Mouse (Mus musculus): ENCODE results near the gene Ninj2. TPM values are rescaled to one million over a fixed set of nuclear protein-coding genes. Genes with fewer than 3 reads are reported as not detected.

Gene Ninj2
- polyA plus RNA-seq, 1 experiment from 2014 or later, result not detected

DNA sequence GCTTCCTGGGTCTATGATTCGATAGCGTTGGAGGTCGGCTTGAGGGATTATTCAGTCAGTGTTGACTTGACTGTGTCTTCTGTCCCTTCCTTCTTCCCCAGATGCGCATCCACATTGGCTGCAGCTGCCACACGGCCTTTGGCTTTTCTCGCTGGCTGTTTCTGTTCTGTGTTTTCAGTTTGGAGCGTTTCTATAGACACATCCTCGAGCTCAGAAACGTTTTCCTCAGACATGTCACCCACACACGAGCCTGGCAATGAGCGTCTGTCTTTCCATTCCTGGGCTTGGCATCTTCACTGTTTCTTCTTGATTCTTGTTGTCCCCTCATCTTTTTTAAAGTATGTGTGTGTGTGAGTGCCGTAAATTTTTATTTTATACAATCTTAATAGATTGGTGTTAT is 8.1 kb downstream of the Ninj2 start:
- no peak overlapping the region for H3K4me3 ChIP-seq (ENCODE audit: low read depth, low read length)
- H3K4me2 ChIP-seq (ENCODE audit: low read depth, low read length, severe bottlenecking), result no peak overlapping the region
- no peak for DNase-seq (ENCODE audit: low spot score)
- 85% methylated on average over 12 of the region's 12 CpGs for WGBS
- no peak for ATAC-seq (replicated peaks; ENCODE audit: low FRiP score)
- no peaks in the 10 kb centered on the region for H3K9me3 ChIP-seq (ENCODE audit: control insufficient read depth, low read length)
- no peak overlapping the region for H3K9ac ChIP-seq (ENCODE audit: low read length)
- no peak overlapping the region for H3K27ac ChIP-seq (ENCODE audit: low read depth, low read length)
- H3K36me3 ChIP-seq (ENCODE audit: control insufficient read depth, insufficient read depth, low read length), result no peaks in the 10 kb centered on the region
- H3K4me1 ChIP-seq (replicated peaks; ENCODE audit: control insufficient read depth, insufficient read depth, low read length), result no peaks in the 10 kb centered on the region
- no peaks in the 10 kb centered on the region for H3K27me3 ChIP-seq (ENCODE audit: control insufficient read depth, insufficient read depth, low read length)

DNA sequence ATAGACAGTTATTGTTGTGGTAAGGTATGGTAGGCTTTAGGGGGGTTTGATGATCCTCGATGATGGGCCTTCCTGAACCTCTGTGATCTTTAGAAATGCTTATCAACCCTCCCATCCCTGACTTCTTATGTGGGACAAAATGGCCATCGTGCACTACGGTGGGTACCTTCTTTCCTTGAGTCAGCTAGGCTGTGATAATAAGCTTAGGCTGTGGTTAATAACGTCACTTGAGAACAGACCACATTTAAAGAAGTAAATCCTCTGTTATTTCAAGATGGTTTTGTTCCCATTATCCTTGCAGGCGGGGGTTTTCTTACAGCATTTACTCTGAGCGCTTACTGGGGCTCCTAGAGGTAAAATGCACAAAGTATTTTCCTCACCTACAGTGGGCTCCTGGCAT is 8.8 kb downstream of the Ninj2 start:
- Histone ChIP-seq H3K4me3 (ENCODE audit: low read depth, low read length) (no peak overlapping the region), H3K36me3 (ENCODE audit: control insufficient read depth, insufficient read depth, low read length) (no peaks in the 10 kb centered on the region), H3K9ac (ENCODE audit: low read length) (no peak overlapping the region), H3K9me3 (ENCODE audit: control insufficient read depth, low read length) (no peaks in the 10 kb centered on the region), H3K27me3 (ENCODE audit: control insufficient read depth, insufficient read depth, low read length) (no peaks in the 10 kb centered on the region), H3K27ac (ENCODE audit: low read depth, low read length) (no peak overlapping the region), H3K4me2 (ENCODE audit: low read depth, low read length, severe bottlenecking) (no peak overlapping the region), H3K4me1 (replicated peaks; ENCODE audit: control insufficient read depth, insufficient read depth, low read length) (no peaks in the 10 kb centered on the region)
- ATAC-seq (replicated peaks; ENCODE audit: low FRiP score) (no peak), DNase-seq (ENCODE audit: low spot score) (no peak)
- WGBS, result 83% methylated on average over 6 of the region's 6 CpGs

DNA sequence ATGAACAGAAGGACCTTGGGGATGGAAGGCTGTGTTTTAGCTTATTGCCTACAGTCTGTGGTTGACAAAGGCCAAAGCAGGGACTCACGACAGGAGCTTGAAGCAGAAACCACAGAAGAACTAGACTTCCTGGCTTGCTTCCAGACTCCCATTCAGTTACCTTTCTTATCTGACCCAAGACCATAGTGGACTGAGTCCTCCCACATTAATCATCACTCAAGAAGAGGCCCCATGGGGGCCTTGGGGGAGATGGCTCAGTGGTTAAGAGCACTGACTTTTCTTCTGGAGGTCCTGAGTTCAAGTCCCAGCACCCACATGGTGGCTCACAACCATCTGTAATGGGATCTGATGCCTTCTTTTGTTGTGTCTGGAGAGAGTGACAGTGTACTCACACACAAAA is 10.0 kb downstream of the Ninj2 start:
- ATAC-seq (replicated peaks; ENCODE audit: low FRiP score) (no peak), DNase-seq (ENCODE audit: low spot score) (no peak)
- no peak overlapping the region for H3K27ac ChIP-seq (ENCODE audit: low read depth, low read length)
- no peaks in the 10 kb centered on the region for H3K4me1 ChIP-seq (replicated peaks; ENCODE audit: control insufficient read depth, insufficient read depth, low read length)
- WGBS, result 63% methylated on average over 1 of the region's 1 CpGs
- H3K27me3 ChIP-seq (ENCODE audit: control insufficient read depth, insufficient read depth, low read length), result no peaks in the 10 kb centered on the region
- no peak overlapping the region for H3K4me2 ChIP-seq (ENCODE audit: low read depth, low read length, severe bottlenecking)
- no peak overlapping the region for H3K4me3 ChIP-seq (ENCODE audit: low read depth, low read length)
- no peaks in the 10 kb centered on the region for H3K36me3 ChIP-seq (ENCODE audit: control insufficient read depth, insufficient read depth, low read length)
- H3K9me3 ChIP-seq (ENCODE audit: control insufficient read depth, low read length), result no peaks in the 10 kb centered on the region
- H3K9ac ChIP-seq (ENCODE audit: low read length), result no peak overlapping the region

DNA sequence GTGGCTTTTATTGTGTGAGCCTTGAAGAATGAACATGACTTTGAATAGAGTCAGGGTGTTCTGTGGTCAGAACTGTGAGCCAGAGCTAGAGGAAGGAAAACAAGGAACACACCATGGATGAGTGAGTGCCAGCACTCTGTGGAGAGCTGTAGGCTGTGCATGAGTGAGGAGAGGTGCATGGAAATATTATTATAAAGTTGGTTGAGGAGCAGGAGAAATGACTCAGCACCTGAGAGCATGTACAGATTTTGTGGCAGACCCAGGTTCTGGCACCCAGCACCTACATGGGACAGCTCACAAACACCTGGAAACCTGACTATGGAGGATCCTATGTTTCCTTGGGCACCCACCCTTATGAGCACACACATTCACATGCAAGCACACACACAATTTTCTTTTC is 11.9 kb downstream of the Ninj2 start:
- no peak overlapping the region for H3K4me3 ChIP-seq (ENCODE audit: low read depth, low read length)
- no peak overlapping the region for H3K27ac ChIP-seq (ENCODE audit: low read depth, low read length)
- no peaks in the 10 kb centered on the region for H3K4me1 ChIP-seq (replicated peaks; ENCODE audit: control insufficient read depth, insufficient read depth, low read length)
- H3K27me3 ChIP-seq (ENCODE audit: control insufficient read depth, insufficient read depth, low read length), result no peaks in the 10 kb centered on the region
- no peak for ATAC-seq (replicated peaks; ENCODE audit: low FRiP score)
- H3K4me2 ChIP-seq (ENCODE audit: low read depth, low read length, severe bottlenecking), result no peak overlapping the region
- H3K9ac ChIP-seq (ENCODE audit: low read length), result no peak overlapping the region
- no peak for DNase-seq (ENCODE audit: low spot score)
- no peaks in the 10 kb centered on the region for H3K9me3 ChIP-seq (ENCODE audit: control insufficient read depth, low read length)
- H3K36me3 ChIP-seq (ENCODE audit: control insufficient read depth, insufficient read depth, low read length), result no peaks in the 10 kb centered on the region

DNA sequence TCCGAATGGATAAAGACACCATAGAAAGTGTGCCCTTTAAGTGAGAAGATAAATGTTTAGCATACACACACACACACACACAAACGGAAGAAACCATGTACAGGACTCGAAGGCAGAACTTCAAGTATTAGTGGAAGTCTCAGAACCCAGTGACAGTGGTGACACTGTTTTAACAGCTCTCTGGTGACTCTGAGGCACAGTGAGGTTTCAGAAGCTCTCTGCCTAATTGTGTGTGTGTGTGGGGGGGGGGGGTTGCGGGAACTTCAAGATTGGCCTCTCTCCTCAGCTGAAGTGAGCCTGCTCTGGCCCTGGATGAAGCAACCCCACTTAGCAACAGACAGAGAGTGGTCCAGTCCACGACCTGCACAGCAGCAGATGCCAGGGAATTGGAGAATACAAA is 14.4 kb downstream of the Ninj2 start:
- Histone ChIP-seq H3K36me3 (ENCODE audit: control insufficient read depth, insufficient read depth, low read length) (no peaks in the 10 kb centered on the region), H3K4me3 (ENCODE audit: low read depth, low read length) (no peak overlapping the region), H3K9ac (ENCODE audit: low read length) (no peak overlapping the region), H3K27me3 (ENCODE audit: control insufficient read depth, insufficient read depth, low read length) (no peaks in the 10 kb centered on the region), H3K4me2 (ENCODE audit: low read depth, low read length, severe bottlenecking) (no peak overlapping the region), H3K27ac (ENCODE audit: low read depth, low read length) (no peak overlapping the region), H3K4me1 (replicated peaks; ENCODE audit: control insufficient read depth, insufficient read depth, low read length) (0 out of 2 replicates have a peak, but pooled peaks cover 3% of the 10 kb centered on the region), H3K9me3 (ENCODE audit: control insufficient read depth, low read length) (no peaks in the 10 kb centered on the region)
- ATAC-seq (replicated peaks; ENCODE audit: low FRiP score) (no peak), DNase-seq (ENCODE audit: low spot score) (no peak)
- 78% methylated on average over 5 of the region's 5 CpGs for WGBS

DNA sequence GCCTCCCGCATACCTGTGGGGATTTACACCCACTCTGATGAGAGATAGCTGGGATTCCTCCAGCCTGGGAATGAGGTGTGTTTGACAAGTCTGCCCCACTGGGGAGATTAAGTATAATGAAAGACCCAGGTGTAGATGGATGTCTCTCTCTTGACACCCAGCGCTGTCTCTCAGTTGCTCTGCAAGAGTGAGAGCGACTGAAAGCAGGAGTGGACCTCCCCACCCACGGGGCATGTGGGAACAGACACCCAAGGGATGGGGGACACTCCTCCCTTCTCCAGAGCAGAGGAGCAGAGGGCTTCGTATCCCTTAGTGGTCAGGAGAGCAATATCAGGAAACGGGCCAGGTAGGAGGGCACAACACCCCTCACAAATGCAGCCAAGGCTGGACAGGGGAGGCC is 14.9 kb downstream of the Ninj2 start:
- WGBS, result 79% methylated on average over 6 of the region's 6 CpGs
- Histone ChIP-seq H3K4me2 (ENCODE audit: low read depth, low read length, severe bottlenecking) (no peak overlapping the region), H3K4me1 (replicated peaks; ENCODE audit: control insufficient read depth, insufficient read depth, low read length) (0 out of 2 replicates have a peak, but pooled peaks cover 3% of the 10 kb centered on the region), H3K4me3 (ENCODE audit: low read depth, low read length) (no peak overlapping the region), H3K36me3 (ENCODE audit: control insufficient read depth, insufficient read depth, low read length) (no peaks in the 10 kb centered on the region), H3K27ac (ENCODE audit: low read depth, low read length) (no peak overlapping the region), H3K9ac (ENCODE audit: low read length) (no peak overlapping the region), H3K27me3 (ENCODE audit: control insufficient read depth, insufficient read depth, low read length) (no peaks in the 10 kb centered on the region), H3K9me3 (ENCODE audit: control insufficient read depth, low read length) (no peaks in the 10 kb centered on the region)
- DNase-seq (ENCODE audit: low spot score) (no peak), ATAC-seq (replicated peaks; ENCODE audit: low FRiP score) (no peak)

DNA sequence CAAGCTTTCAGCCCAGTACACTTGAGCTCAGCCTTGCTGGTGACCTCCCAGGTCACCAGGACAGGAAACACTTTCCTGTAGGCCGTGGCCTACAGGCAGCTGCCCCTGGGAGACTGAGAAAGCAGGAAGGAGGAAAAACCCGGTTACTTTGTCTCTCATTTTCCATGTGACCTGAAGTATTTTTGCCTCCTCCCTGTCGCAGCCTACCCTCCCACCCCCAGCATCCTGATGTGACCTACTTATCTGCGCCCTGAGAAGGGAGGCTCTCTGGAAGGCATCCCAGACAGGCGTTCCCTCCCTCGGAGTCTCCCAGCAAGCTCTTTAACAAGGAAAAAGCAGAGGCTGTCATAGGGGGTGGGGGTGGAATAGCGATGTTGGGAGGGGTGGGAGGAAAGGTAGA is 16.0 kb downstream of the Ninj2 start:
- Histone ChIP-seq H3K4me1 (replicated peaks; ENCODE audit: control insufficient read depth, insufficient read depth, low read length) (0 out of 2 replicates have a peak, but pooled peaks cover 3% of the 10 kb centered on the region), H3K9me3 (ENCODE audit: control insufficient read depth, low read length) (no peaks in the 10 kb centered on the region), H3K27ac (ENCODE audit: low read depth, low read length) (no peak overlapping the region), H3K4me2 (ENCODE audit: low read depth, low read length, severe bottlenecking) (no peak overlapping the region), H3K4me3 (ENCODE audit: low read depth, low read length) (no peak overlapping the region), H3K36me3 (ENCODE audit: control insufficient read depth, insufficient read depth, low read length) (no peaks in the 10 kb centered on the region), H3K9ac (ENCODE audit: low read length) (no peak overlapping the region), H3K27me3 (ENCODE audit: control insufficient read depth, insufficient read depth, low read length) (no peaks in the 10 kb centered on the region)
- no peak for DNase-seq (ENCODE audit: low spot score)
- no peak for ATAC-seq (replicated peaks; ENCODE audit: low FRiP score)
- WGBS, result 34% methylated on average over 7 of the region's 7 CpGs

DNA sequence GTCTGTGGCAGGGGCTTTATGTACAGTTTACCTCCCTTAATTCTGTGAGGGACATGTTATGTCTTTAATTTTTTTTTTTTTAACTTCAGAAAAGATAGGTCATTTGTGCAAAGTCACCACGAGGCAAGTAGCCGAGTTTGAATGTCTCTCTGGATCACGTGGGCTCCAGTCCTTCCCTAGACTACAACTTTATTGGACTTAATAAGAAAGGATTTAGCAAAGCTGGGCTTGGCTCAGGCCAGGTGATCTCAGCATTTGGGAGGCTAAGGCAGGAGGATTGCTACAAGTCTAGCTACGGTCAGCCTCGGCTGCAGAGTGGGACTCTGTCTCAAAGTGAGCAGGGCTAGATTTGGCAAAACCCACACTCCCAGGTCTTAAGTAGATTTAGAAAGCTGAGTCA is 16.8 kb downstream of the Ninj2 start:
- no peak for ATAC-seq (replicated peaks; ENCODE audit: low FRiP score)
- no peaks in the 10 kb centered on the region for H3K36me3 ChIP-seq (ENCODE audit: control insufficient read depth, insufficient read depth, low read length)
- H3K4me1 ChIP-seq (replicated peaks; ENCODE audit: control insufficient read depth, insufficient read depth, low read length), result 0 out of 2 replicates have a peak, but pooled peaks cover 3% of the 10 kb centered on the region
- H3K27ac ChIP-seq (ENCODE audit: low read depth, low read length), result no peak overlapping the region
- 88% methylated on average over 5 of the region's 5 CpGs for WGBS
- no peak overlapping the region for H3K4me3 ChIP-seq (ENCODE audit: low read depth, low read length)
- H3K9me3 ChIP-seq (ENCODE audit: control insufficient read depth, low read length), result no peaks in the 10 kb centered on the region
- no peak overlapping the region for H3K4me2 ChIP-seq (ENCODE audit: low read depth, low read length, severe bottlenecking)
- H3K9ac ChIP-seq (ENCODE audit: low read length), result no peak overlapping the region
- no peaks in the 10 kb centered on the region for H3K27me3 ChIP-seq (ENCODE audit: control insufficient read depth, insufficient read depth, low read length)
- DNase-seq (ENCODE audit: low spot score), result no peak

DNA sequence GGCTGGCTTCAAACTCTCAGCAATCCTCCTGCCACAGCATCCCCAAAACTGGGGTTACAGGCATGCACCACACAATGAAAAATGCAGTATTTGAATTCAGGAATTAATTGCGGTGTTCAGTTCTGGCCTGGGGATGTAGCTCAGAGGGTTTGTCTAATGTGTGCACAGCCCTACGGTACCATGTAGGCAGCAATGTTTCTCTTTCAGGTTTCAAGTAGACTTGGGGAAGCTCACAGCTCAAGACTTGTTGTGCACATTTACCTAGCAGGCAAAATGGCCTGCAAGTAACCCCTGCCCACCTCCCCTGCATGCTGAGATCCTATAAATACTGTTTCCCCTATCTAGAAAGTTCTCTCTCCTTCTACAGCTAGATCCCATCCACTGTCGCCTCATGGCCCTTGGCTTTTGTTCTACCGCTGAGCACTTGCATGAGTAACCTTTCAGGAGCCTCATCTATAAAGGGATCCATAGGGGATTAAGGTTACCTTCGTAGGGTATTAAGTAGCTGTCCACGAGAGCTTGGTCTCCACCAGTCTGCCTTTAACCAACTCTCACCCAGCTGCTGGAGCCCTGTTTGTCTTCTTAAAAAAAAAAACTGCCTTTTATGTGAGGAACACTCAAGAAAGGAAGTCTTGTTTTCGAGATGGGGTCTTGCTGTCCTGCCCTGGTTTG is 17.7 kb downstream of the Ninj2 start:
- Histone ChIP-seq H3K9ac (ENCODE audit: low read length) (no peak overlapping the region), H3K27me3 (ENCODE audit: control insufficient read depth, insufficient read depth, low read length) (no peaks in the 10 kb centered on the region), H3K9me3 (ENCODE audit: control insufficient read depth, low read length) (no peaks in the 10 kb centered on the region), H3K27ac (ENCODE audit: low read depth, low read length) (no peak overlapping the region), H3K4me2 (ENCODE audit: low read depth, low read length, severe bottlenecking) (no peak overlapping the region), H3K36me3 (ENCODE audit: control insufficient read depth, insufficient read depth, low read length) (no peaks in the 10 kb centered on the region), H3K4me3 (ENCODE audit: low read depth, low read length) (no peak overlapping the region), H3K4me1 (replicated peaks; ENCODE audit: control insufficient read depth, insufficient read depth, low read length) (0 out of 2 replicates have a peak, but pooled peaks cover 3% of the 10 kb centered on the region)
- WGBS, result 73% methylated on average over 7 of the region's 7 CpGs
- no peak for ATAC-seq (replicated peaks; ENCODE audit: low FRiP score)
- DNase-seq (ENCODE audit: low spot score), result no peak
